Mouse (Mus musculus): ENCODE data around the gene Tln1.

- TF ChIP-seq CTCF (IDR thresholded peaks at IDR 0.05; ENCODE audit: low read depth), result no peak
- TF ChIP-seq EP300 (IDR thresholded peaks at IDR 0.05; ENCODE audit: low read depth), result no peak
These were observed 32.4 kb downstream of the Tln1 start for GRCm38 (mm10) chr4:43530081-43530501.
